10 mouse cellular contexts compared by ENCODE assay signal in the genomic region with DNA sequence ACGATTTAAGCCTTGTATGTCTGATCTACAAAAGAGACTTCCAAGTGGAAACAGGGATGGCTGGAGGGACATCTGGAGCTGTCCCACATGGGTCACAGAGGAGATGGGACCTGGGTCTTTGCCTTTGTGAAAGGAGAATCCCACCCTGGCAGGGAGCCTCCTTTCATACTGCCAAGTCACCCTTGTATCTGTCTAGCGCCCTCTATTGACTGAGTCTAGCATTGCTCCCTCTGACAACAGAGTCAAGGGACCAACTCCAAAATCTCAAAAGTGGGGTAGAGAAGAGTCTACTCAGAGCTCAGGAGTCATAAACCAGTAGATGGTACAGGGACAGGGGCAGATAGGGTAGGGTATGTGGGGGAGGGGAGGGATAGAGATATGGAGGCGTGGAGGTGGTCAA.
DNase-seq lines count a peak whose midpoint lies in the region; ATAC-seq and TF ChIP-seq lines count a peak whose summit lies in the region.
"Had no signal": no experiment of that assay in that cellular context is flagged by ENCODE, and none has a peak within 500 bp of the region (broad histone marks: within the 10 kb centered on the region; RNA-seq: fewer than 3 reads in every experiment).

No protein-coding gene starts in this region.

- H3K27me3 ChIP-seq in G1E (ENCODE audit: insufficient read depth, low read length), result peaks cover 6% of the 10 kb centered on the region
- H3K27me3 ChIP-seq: hindbrain, embryonic 15.5 days had no signal

- H3K9me3 ChIP-seq in G1E (replicated peaks), result no peaks in the 10 kb centered on the region
- H3K9me3 ChIP-seq: hindbrain, embryonic 15.5 days had no signal

- TF ChIP-seq CTCF in lung, adult 2 months (IDR thresholded peaks at IDR 0.05; ENCODE audit: insufficient read depth, low read length), result no peak
- TF ChIP-seq CTCF in G1E (IDR thresholded peaks at IDR 0.05; ENCODE audit: low read depth, low read length), result peak; percentile 68

- ATAC-seq in frontal cortex, adult (ENCODE audit: low TSS enrichment), result 0 out of 2 replicates have a peak, but pooled peaks have one; percentile 6
- ATAC-seq in G1E (ENCODE audit: extremely low read depth, insufficient number of reproducible peaks, low FRiP score, poor library complexity, severe bottlenecking), result no peak
- ATAC-seq in megakaryocyte progenitor cell, adult 5-6 weeks (replicated peaks; ENCODE audit: poor library complexity), result peak; percentile 44; the same call in 1 of the 2 replicates

- no peak for TF ChIP-seq POLR2A in lung, adult 2 months (IDR thresholded peaks at IDR 0.05; ENCODE audit: borderline replicate concordance, extremely low read depth, low read depth, low read length)

- peaks cover 15% of the 10 kb centered on the region for H3K36me3 ChIP-seq in G1E (replicated peaks)
- H3K36me3 ChIP-seq: hindbrain, embryonic 15.5 days had no signal

- DNase-seq in frontal cortex, postnatal 10 days (ENCODE audit: low spot score in 2 of 2), result no peak
- DNase-seq in lung, adult 18-20 months, result peak; percentile 13 to 49
- no peak for DNase-seq in lung, adult 2 months
- DNase-seq in G1E (ENCODE audit: low spot score), result no peak
- no peak for DNase-seq in gastrocnemius, adult 18-20 months (ENCODE audit: low spot score)
- DNase-seq in left cerebral cortex, adult 11 months (ENCODE audit: low spot score), result no peak

- no peaks in the 10 kb centered on the region for H3K4me1 ChIP-seq in lung, adult 2 months (ENCODE audit: control insufficient read depth, insufficient read depth, low read length)
- H3K4me1 ChIP-seq in G1E (ENCODE audit: insufficient read depth, low read depth, low read length), result no peaks in the 10 kb centered on the region
- H3K4me1 ChIP-seq: hindbrain, embryonic 15.5 days; megakaryocyte, embryonic 14.5 days had no signal

- no peak overlapping the region for H3K4me3 ChIP-seq in lung, adult 2 months (replicated peaks; ENCODE audit: extremely low read depth, low read depth, low read length)
- no peak overlapping the region for H3K4me3 ChIP-seq in G1E (ENCODE audit: low read depth, low read length)
- H3K4me3 ChIP-seq: hindbrain, embryonic 15.5 days; megakaryocyte, embryonic 14.5 days had no signal

- 72% methylated on average over 3 of the region's 3 CpGs for WGBS in lung, adult 2 months

Comparison
In these comparisons a context has a peak if more than half of its experiments do, and no peak if none do; other contexts are left out.
1. DNase-seq: peak in lung, adult 18-20 months (2 of 2); none in frontal cortex, postnatal 10 days (0 of 2), lung, adult 2 months (single experiment), G1E (single experiment), gastrocnemius, adult 18-20 months (single experiment) and left cerebral cortex, adult 11 months (single experiment).